Mouse (Mus musculus) stomach, adult 2 months (tissue): ENCODE data around the gene Dnaja3. TPM values are rescaled to one million over a fixed set of nuclear protein-coding genes. Genes with fewer than 3 reads are reported as not detected.

Experiments used
- polyA plus RNA-seq: library from polyadenylated mRNA; depleted of rRNA; stranded (reverse); fragments of >200 nt; gene quantifications from 2 replicates; pipeline ENCODE4 v1.2.3, GENCODE M21; 2012; rRNA removed

Dnaja3 gene
- polyA plus RNA-seq, result 8.5 and 9.2 TPM in 2 replicates

GRCm38 (mm10) chr16:4639831-4640237 lies at the start of gene Dnaja3, which contains the start of gene Vasn:
Gene Dnaja3, plus strand, starts transcription at chr16:4639989.
Gene Vasn, plus strand, starts transcription at chr16:4639941.

DNA sequence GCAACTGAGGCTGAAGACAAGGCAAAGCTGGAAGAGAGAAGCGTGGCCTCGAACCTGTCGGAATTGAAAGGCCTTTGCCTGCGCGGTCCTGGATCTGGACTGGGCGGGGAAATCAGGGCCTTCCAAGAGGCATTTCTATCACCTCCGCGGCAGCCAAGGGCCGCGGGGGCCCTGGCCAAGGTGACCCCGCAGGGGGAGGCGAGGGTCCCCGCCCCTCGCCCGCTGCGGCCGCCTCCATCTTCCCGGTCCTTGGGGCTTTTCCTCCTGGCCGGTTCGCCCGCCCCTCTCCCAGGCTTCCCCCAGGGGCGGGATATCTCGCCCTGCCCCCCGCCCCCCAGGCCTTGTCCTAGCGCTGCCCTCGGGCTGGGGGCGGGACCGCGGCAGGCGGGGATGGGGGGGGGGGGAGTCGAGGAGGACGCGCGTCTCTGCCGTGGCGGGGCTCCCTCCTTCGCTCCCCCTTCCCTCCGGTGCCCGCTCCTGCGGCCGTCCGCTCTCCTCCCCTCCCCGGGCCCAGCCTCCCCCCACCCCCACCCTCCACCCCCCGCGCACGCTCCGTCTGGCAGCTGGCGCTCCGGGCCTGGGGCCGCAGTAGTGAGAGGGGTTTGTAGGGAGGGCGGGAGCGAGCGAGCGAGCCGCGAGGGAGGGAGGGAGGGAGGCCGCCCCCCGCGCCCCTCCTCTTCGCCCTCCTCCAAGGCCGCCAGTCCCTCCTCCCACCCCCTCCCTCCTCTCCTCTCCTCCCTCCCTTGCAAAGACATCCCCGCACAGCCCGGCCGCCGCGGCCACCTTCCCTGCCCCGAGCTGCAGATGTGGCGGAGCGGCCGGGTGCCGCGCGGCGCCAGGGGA lies 45.6 kb upstream of the Dnaja3 start, which contains the start of gene Glis2:
Gene Glis2 (plus strand): TSS at position 743 of the 843 bp plus-strand sequence.

DNA sequence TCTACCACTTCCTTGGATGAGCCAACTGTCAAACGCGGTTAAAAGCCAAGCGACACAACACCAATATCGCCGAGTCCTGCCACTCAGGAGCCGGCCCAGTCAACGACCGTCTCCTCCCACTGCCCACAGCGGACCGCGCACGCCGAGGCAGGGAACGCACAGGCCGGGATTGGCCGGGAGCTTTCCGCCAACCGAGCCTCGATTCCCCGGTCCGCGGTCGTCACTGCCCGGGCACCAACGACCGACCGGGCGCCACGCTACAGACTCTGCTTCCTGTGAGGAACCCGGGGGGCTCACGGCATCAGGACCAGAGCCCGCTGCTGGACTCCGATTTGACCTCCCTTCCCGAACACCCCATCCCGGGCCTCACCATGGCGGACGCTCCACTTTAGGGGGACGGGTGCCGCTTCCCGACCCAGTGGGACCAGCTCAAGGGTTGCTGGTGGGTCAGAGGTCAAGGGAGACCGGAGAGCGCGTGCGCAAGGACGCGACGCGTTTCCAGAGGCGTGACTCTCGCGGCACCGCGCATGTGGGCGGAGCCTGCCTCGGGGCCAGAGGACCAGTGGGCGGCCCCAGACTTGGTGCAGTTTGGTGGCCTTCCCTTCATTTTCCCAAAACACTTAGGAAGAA lies 15.2 kb upstream of the Dnaja3 start, which contains the start of gene Pam16:
Gene Pam16 (minus strand): TSS at position 508 of the 630 bp plus-strand sequence.

GRCm38 (mm10) chr16:4679121-4680018 lies 39.6 kb downstream of the Dnaja3 start, which contains the start of gene Coro7:
Gene Coro7, minus strand, starts transcription at chr16:4679777.

DNA sequence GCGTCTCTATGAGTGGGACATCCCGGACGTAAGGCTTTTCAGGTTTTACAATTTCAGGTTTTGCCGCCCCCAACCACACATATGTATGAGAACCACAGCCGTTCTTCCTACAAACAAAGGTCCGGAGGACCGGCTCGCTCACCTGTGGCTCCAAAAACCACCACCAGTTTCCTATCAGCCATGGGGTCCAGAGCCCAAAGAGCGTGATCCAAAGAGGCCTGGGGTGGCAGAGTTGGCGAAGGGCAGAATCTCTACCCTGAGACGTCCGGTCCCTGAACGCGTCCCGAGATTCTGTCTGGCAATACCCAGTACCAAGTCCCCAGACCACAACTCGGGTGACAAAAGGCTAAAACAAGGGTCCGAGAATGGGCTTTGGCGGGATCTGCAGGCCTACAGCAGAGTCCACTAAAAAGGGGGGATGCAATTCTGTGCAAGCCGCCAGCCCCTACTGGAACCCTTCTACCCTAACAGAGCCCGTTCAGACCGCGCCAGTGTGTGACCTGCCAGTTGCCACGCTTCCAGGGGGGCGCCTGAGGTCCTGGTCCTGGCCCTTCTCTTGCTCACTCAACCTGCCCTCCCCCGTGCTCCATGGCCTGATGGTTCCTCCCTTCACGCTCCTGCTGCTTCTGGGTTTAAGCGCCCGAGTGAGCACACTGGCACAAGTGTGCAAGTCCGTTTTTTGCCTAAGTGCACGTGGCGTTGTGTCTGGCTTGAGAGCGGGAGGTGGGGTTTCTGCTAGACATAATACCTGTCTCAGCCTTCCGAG lies 79.1 kb downstream of the Dnaja3 start, which contains the start of gene Nmral1:
Gene Nmral1 (minus strand): TSS at position 604 of the 766 bp plus-strand sequence.

GRCm38 (mm10) chr16:4725780-4726527 lies 86.2 kb downstream of the Dnaja3 start, which contains the start of gene Hmox2:
Gene Hmox2, plus strand, starts transcription at chr16:4726361.

Other genes with a start within 250 kb of the Dnaja3 start
- gene Adcy9, start 219.5 kb upstream of the Dnaja3 start, polyA plus RNA-seq, result 2.4 and 3.6 TPM in 2 replicates
- gene Srl, start 98.2 kb upstream of the Dnaja3 start, polyA plus RNA-seq, result 0.80 and 1.2 TPM in 2 replicates
- gene Tfap4, start 80.1 kb upstream of the Dnaja3 start, polyA plus RNA-seq, result 2.3 and 3.2 TPM in 2 replicates
- 9.9 and 10.0 TPM in 2 replicates for gene Glis2, start 45.3 kb upstream of the Dnaja3 start, polyA plus RNA-seq
- 9.5 and 13.0 TPM in 2 replicates for gene Pam16, start 15.0 kb upstream of the Dnaja3 start, polyA plus RNA-seq
- 17.9 and 28.0 TPM in 2 replicates for gene Vasn, start within 50 bp of the Dnaja3 start, polyA plus RNA-seq
- gene Coro7, start 39.8 kb downstream of the Dnaja3 start, polyA plus RNA-seq, result 21.3 and 22.7 TPM in 2 replicates
- 1.1 and 1.6 TPM in 2 replicates for gene Nmral1, start 79.4 kb downstream of the Dnaja3 start, polyA plus RNA-seq
- 14.6 and 16.8 TPM in 2 replicates for gene Hmox2, start 86.4 kb downstream of the Dnaja3 start, polyA plus RNA-seq
- gene Cdip1, start 150.3 kb downstream of the Dnaja3 start, polyA plus RNA-seq, result 39.6 and 41.2 TPM in 2 replicates
- gene 4930562C15Rik, start 195.4 kb downstream of the Dnaja3 start, polyA plus RNA-seq, result not detected in 2 replicates
- 36.6 and 37.8 TPM in 2 replicates for gene Ubald1, start 240.3 kb downstream of the Dnaja3 start, polyA plus RNA-seq
- 68.1 and 79.7 TPM in 2 replicates for gene Mgrn1, start 246.3 kb downstream of the Dnaja3 start, polyA plus RNA-seq